Mouse (Mus musculus) spleen, adult 12 weeks (tissue): ENCODE measurements around the gene Kmt2d.

ENCODE experiments used
- DNase-seq: peaks from one replicate; pipeline ENCODE4 v3.0.0; 2022; ENCODE audit warnings: low spot score

The Kmt2d gene

GRCm38 (mm10) chr15:98887526-98887925 lies 16.5 kb upstream of the Kmt2d start:
- no peak for DNase-seq

- no peak for DNase-seq
These were observed 15.8 kb upstream of the Kmt2d start for GRCm38 (mm10) chr15:98886667-98887387.

GRCm38 (mm10) chr15:98884106-98884505 lies 13.1 kb upstream of the Kmt2d start:
- no peak for DNase-seq

GRCm38 (mm10) chr15:98883661-98884060 lies 12.7 kb upstream of the Kmt2d start:
- DNase-seq, result no peak

- no peak for DNase-seq
These were observed 10.6 kb upstream of the Kmt2d start for GRCm38 (mm10) chr15:98881656-98882008.

GRCm38 (mm10) chr15:98880978-98881655 lies 10.1 kb upstream of the Kmt2d start:
- DNase-seq, result peak; percentile 85

GRCm38 (mm10) chr15:98877331-98877730 lies 6.3 kb upstream of the Kmt2d start:
- peak; percentile 40 for DNase-seq

GRCm38 (mm10) chr15:98871916-98872888 lies 1.2 kb upstream of the Kmt2d start:
- peak; percentile 87 for DNase-seq

GRCm38 (mm10) chr15:98870179-98871069 lies 580 bp downstream of the Kmt2d start:
- DNase-seq, result peak; percentile 25

- peak; percentile 22 for DNase-seq
These were observed 1.4 kb downstream of the Kmt2d start for GRCm38 (mm10) chr15:98869342-98870178.

- DNase-seq, result no peak
These were observed 2.5 kb downstream of the Kmt2d start for GRCm38 (mm10) chr15:98868346-98869063.

- peak; percentile 33 for DNase-seq
These were observed 3.7 kb downstream of the Kmt2d start for GRCm38 (mm10) chr15:98867321-98867720.

GRCm38 (mm10) chr15:98866501-98866900 lies 4.5 kb downstream of the Kmt2d start:
- DNase-seq, result no peak

- no peak for DNase-seq
These were observed 5.2 kb downstream of the Kmt2d start for GRCm38 (mm10) chr15:98865771-98866170.

GRCm38 (mm10) chr15:98864951-98865350 lies 6.1 kb downstream of the Kmt2d start:
- no peak for DNase-seq

- DNase-seq, result no peak
These were observed 7.5 kb downstream of the Kmt2d start for GRCm38 (mm10) chr15:98863451-98863958.

- DNase-seq, result no peak
These were observed 9.1 kb downstream of the Kmt2d start for GRCm38 (mm10) chr15:98861701-98862410.

- no peak for DNase-seq
These were observed 10.1 kb downstream of the Kmt2d start for GRCm38 (mm10) chr15:98860921-98861320.
